Mouse (Mus musculus) gastrocnemius, adult 2 months (tissue): ENCODE data around the gene Tmem273. TPM values are rescaled to one million over a fixed set of nuclear protein-coding genes. Genes with fewer than 3 reads are reported as not detected.

Experiments used
- DNase-seq: peaks from one replicate; pipeline ENCODE4 v3.0.0; 2022
- H3K27ac ChIP-seq: fragments of 200-600 bp; 2 replicates; pipeline ENCODE4 v1.8.1; 2022; ENCODE audit warnings: mild to moderate bottlenecking
- H3K4me3 ChIP-seq: fragments of 200-600 bp; 2 replicates; pipeline ENCODE4 v1.8.1; 2022; ENCODE audit warnings: mild to moderate bottlenecking, moderate library complexity
- CTCF ChIP-seq: fragments of 200-600 bp; IDR thresholded peaks from 2 replicates; pipeline ENCODE4 v1.8.1; 2022; ENCODE audit warnings: antibody characterized with exemption, mild to moderate bottlenecking, moderate library complexity
- intact Hi-C: fragments of 180-260 bp; cut with DNase I; formaldehyde crosslinking; loops from one replicate; pipeline ENCODE4 v1.15.1; 2025
- total RNA-seq, 2 experiments: library from RNA; stranded (reverse); gene quantifications; 2 replicates each; pipeline ENCODE4 v1.2.3; 2021

Tmem273 gene
- total RNA-seq, 2 experiments from 2014 or later: 0.25 TPM; not detected in 1

DNA sequence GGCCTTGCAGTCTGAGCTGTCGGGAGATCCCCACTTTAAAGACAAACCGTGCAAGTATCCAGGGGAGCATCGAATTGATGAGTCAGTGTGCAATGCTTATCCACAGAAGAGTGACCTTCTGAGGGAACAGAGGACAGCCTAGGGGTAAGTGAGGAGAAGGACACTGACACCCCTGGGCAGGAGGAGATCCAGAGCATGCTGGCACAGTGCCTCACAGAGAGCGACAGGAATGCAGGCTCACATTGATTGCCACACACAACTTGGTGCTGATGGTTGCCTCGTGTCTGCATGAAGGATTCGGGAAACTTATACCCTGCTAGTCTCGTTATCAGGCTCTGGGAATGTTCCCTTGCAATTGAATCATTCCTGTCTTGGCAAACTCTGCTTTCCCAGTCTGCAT, 31.5 kb downstream of the Tmem273 start:
- H3K27ac ChIP-seq: no peak overlapping the region
- no peak overlapping the region for H3K4me3 ChIP-seq
- intact Hi-C loops: no loop called here
- no peak for TF ChIP-seq CTCF
- peak; percentile 55 for DNase-seq

DNA sequence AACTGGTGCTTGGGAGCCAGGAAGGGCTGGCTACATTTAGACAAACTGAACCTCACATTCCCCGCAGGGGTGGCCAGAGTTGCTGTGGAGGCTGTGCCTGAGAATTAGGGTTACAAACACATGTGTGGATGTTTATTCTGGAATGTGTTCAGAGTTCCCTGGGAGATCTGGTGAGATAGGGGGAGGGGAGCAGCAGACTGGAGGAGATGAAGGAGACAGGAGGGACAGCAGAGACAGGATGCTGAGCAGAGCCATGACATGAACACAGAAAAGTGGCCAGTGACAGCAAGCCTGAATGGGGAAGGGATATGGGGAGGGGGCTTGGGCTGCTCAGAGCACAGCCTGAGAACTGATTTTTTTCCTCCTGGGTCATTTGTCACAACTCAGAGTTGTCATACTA, 33.5 kb downstream of the Tmem273 start:
- no peak for TF ChIP-seq CTCF
- no peak overlapping the region for H3K4me3 ChIP-seq
- H3K27ac ChIP-seq: no peak overlapping the region
- DNase-seq: no peak
- intact Hi-C loops: no loop called here

DNA sequence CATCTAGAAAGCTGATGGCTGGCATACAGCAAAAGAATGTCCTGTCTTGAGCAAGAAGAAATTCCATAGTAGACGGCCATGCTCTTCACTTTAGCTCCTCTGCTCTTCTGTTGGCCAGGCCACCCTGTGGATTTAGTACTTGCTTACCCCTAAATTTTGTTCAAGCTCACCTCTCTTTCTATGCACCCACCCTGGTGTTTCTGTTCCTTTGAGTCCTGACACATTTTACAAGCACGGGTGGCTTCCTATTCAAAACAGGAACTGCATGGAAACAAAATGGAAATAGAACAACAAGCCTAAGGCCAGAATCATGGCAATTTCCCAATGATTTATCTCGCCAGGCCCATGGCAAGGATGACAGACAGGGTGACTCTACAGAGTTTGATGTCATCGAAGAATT, 37.0 kb downstream of the Tmem273 start:
- intact Hi-C loops: no loop called here
- DNase-seq: no peak
- TF ChIP-seq CTCF: no peak
- Histone ChIP-seq H3K4me3 (no peak overlapping the region), H3K27ac (no peak overlapping the region)

DNA sequence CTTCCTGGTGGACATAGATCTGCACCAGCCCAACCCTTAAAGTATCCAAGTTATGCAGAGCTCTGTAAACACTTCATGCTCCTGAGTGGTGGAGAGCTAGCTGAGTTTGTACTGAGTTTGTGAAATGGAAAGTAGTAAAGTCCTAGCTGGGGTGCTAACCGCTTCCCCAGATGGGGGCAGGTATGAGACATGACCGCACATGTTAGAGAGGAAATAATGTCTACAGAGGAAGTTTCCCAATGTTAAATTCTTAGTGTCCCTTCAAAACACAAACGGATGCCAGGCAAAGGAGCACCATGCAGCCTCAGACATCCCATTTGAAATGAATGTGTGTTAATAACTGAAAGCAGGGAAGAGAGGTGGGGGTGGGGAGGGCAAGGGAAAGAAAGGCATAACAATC, 38.1 kb downstream of the Tmem273 start:
- TF ChIP-seq CTCF: no peak
- intact Hi-C loops: no loop called here

DNA sequence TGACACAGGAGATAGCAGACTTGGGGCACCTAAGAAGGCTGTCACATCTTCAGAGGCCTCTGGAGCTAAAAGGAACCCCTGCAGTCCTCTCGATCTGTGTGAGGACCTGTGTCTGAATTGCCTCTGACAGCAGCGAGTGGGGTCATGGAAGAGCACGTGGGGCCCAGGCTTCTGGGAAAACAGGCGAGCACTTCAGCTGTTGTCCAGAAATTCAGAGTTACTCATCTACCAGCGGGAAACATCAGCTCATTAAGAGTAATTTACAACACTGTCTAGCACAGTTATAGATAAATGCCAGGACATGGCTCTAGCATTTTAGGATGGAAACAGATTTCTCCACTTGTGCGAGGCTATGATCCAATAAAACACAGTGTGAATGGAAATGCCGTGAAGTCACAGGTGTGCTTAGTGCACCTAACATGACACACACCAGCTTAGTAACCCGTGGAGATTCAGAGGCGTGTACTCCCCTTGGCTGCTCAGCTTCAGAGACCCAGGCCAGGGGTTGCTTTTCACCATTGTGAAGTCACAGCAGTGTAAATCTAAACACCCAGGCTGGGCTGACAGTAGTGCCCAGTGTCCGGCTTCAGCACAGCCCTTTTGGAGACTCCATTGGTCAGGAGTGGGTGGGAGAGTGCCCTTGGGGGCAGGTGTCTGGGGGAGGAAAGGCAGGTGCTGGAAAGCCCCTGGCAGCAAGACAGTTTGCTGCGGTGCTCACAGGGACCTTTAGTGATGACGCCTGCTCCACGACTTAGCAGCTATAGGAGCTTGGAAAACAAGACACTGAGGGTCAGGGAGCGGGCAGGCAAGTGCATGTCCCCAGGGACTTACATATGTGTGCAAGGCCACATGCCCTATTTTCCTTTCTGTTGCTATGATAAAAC, 38.7 kb downstream of the Tmem273 start:
- no peak for TF ChIP-seq CTCF
- Histone ChIP-seq H3K4me3 (no peak overlapping the region), H3K27ac (no peak overlapping the region)
- no peak for DNase-seq
- intact Hi-C loops: no loop called here

More for the DNA sequence above, 38.1 kb downstream of the Tmem273 start:
- no peak overlapping the region for H3K4me3 ChIP-seq
- H3K27ac ChIP-seq: no peak overlapping the region
- DNase-seq: no peak

DNA sequence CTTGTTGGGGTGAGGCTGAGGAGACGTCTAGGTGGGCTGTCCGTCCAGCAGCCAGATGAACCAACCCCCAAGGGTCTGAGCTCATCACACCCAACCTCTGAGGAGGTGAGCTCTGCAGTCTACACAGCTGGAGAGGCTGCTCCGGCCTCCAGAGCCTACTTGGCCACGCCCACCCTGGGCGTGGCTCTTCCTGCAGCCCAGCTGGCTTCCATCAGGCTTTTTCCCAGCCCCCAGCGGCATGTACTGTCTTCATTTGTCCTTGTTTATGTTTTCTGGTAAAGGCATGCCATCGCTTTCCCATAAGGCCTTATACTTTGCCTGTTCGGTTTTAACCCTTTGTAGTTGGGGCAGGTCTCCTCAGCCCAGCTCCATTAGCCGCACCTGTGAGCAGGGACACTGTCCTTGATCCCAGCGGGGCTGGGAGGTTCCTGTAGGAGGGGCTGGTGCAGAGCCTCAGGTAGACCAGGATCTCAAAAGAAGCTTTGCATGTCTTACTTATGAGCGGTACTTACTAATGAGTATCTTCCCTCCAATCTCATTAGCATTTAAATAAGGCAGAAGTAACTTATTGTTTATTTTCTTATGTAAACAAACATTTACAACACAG, 39.8 kb downstream of the Tmem273 start:
- peak; percentile 61 for DNase-seq
- no peak overlapping the region for H3K27ac ChIP-seq
- H3K4me3 ChIP-seq: no peak overlapping the region
- TF ChIP-seq CTCF: no peak
- intact Hi-C loops: no loop called here

DNA sequence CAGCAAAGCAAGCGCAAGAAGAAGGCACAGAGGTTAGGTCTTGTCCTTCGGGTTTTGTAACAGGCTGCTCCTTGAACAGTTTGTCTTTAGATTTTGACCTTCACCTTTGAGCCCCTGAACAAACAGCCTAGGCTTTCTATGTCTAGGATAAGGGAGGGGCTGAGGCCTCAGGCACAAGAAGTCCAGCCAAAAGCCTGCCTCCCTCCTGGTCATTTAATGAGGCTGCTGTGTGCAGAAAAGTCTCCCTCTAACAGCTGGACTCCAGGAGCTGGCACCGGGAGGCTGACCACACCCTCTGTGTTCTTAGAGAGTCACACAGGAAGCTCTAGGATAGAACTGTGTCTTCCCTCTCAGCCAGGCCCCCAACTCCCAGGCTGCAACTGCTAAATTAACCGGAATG, 41.4 kb downstream of the Tmem273 start:
- H3K27ac ChIP-seq: peak overlapping the region; percentile 67; the same call in 1 of the 2 replicates
- intact Hi-C loops: no loop called here
- peak; percentile 77 for DNase-seq

DNA sequence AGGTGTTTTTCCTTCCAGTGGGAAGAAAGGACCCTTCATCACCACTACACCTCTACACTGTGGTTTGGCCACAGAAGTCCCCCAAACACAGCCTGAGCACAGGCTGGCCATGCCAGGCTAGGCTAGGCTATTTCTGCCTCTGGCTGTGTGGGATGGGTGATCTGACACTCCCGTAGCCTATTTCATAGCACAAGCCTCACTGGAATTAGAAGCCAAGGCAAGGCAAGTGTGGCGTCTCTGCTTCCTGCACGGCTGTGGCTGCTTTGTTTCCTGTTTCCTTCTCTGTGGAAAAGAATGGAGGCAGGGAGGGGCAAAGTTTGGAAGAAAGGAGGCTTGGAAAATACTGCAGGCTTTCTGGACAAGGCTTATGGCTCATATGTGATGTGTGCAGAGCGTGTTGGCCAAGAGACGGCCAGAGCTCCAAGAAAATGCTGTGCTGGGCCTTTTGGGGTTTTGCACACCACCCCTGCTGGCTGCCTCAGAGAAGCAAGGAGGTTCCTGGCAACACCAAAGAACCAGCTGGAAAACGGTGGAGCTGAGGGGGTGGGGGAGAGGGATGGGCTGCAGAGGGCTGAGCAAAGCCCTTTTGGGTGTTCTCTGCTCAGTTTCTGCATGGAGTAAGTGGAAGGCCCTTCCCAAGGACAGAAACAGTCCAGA, 42.4 kb downstream of the Tmem273 start:
- 0 out of 2 replicates have a peak overlapping the region, but pooled peaks have one; percentile 1 for H3K4me3 ChIP-seq
- intact Hi-C loops: no loop called here
- peak; percentile 74 for DNase-seq
- no peak for TF ChIP-seq CTCF
- H3K27ac ChIP-seq: peak overlapping the region; percentile 67

More for the DNA sequence above, 41.4 kb downstream of the Tmem273 start:
- no peak overlapping the region for H3K4me3 ChIP-seq
- TF ChIP-seq CTCF: no peak

DNA sequence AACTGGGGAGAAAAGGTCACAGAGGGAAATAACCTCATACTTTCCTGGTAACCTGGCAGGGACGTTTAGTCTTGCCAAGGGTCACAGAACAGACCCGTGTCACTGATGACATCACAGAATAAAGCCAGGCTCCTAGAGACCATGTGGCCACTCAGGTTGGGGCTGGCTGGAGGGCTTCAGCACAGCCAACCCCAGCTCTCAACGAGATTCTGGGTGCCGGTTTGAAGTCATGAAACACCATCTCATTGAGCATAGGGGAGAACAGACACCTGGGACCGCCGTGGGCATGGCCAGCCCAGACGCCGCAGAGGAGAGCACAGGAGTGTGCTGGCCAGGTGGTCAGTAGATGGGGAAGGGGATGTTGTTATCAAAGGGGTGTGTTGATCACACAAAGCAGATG, 48.1 kb downstream of the Tmem273 start, which contains the start of gene Fam170b:
Gene Fam170b (plus strand): TSS at position 116 of the 400 bp plus-strand sequence.
- H3K27ac ChIP-seq: no peak within 1 kb of the TSS
- no peak for DNase-seq
- intact Hi-C loops: no loop called here
- TF ChIP-seq CTCF: no peak
- H3K4me3 ChIP-seq: no peak within 1 kb of the TSS

DNA sequence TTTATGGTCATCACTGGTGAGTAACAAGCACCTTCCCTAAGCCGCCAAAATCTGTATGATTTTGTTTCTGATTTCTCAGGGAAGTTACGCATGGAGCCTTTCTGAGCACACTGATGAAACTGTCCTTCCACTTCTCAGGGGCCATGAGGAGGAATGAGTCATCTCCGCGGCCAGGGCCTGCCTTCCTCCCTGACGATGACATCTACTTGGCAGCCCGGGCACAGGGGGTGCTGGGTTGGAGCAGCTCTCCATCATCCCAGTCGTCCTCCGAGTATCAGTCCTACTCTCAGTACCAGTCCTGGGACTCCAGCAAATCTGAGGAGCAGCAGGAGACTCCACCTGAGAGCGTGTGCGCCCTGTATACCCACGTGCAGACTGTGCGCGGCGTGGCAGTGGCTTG, 49.4 kb downstream of the Tmem273 start:
- intact Hi-C loops: no loop called here
- no peak overlapping the region for H3K4me3 ChIP-seq
- no peak for TF ChIP-seq CTCF

DNA sequence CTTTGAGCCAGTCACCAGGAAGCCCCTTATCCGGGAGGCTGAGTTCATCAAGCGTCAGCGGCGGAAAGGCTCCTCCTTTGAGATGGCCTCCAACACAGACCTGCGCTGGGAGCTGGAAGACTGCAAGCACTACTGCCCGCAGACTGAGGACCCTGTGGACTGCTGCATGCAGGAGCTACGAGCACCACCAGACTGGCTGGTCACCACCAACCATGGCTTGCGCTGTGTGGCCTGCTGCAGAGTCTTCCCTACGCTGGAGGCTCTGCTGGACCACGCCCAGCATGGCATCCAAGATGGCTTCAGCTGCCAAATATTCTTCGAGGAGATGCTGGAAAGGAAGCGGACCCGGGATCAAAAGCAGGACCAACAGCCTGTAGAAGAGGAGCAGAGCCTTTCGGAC, 49.8 kb downstream of the Tmem273 start:
- H3K4me3 ChIP-seq: no peak overlapping the region
- intact Hi-C loops: no loop called here
- DNase-seq: no peak
- H3K27ac ChIP-seq: no peak overlapping the region
- no peak for TF ChIP-seq CTCF

More for the DNA sequence above, 49.4 kb downstream of the Tmem273 start:
- no peak overlapping the region for H3K27ac ChIP-seq
- no peak for DNase-seq

DNA sequence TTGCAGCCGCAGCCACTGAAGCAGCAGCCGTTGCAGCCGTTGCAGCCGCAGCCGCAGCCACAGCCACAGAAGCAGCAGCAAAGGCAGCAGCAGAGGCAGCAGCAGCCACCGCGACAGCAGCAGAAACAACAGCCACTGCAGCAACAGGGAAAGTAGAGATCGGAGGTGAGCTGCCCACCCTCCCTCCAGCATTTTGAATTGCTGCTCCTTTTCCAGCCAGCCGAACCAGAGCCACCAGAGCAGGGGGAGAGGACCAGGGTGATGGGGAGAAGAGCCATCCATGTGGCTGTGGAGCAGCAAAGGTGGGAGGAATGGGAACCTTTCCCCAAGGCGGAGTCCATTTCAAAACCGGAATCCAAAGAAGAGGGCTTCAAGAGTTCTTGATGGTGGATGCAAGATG, 50.4 kb downstream of the Tmem273 start:
- intact Hi-C loops: no loop called here
- Histone ChIP-seq H3K27ac (no peak overlapping the region), H3K4me3 (no peak overlapping the region)
- no peak for DNase-seq
- no peak for TF ChIP-seq CTCF

DNA sequence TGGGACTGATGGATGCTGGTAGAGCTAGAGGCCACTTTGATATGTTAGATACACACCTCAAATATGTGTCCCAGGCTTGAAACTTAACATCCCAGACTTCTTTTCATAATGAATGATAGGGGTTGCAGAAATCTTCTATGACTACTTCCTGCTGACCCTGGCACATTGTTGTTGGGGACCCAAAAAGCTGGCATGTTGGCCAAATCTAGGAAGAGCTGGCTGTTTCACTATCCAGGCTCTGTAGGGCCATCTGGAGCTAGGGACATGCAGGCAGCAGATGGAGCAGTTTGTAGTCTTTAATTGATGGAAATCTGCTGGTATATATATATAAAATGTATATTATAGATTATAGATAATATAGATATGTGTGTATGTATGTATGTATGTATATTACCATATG, 56.3 kb downstream of the Tmem273 start:
- TF ChIP-seq CTCF: no peak
- no peak overlapping the region for H3K4me3 ChIP-seq

More for the DNA sequence above, 56.3 kb downstream of the Tmem273 start:
- intact Hi-C loops: no loop called here
- H3K27ac ChIP-seq: no peak overlapping the region
- no peak for DNase-seq
